Mouse (Mus musculus) kidney, postnatal 14 days (tissue): ENCODE results near the gene Eid1.

Experiments
- DNase-seq: peaks from one replicate; pipeline ENCODE4 v3.0.0; 2022; ENCODE audit warnings: mixed read lengths

Gene Eid1

GRCm38 (mm10) chr2:125670846-125671245 lies 2.0 kb upstream of the Eid1 start:
- DNase-seq = no peak

- DNase-seq = no peak
Observed at GRCm38 (mm10) chr2:125672568-125672956, 333 bp upstream of the Eid1 start.

- no peak for DNase-seq
Observed at GRCm38 (mm10) chr2:125681811-125682210, 8.9 kb downstream of the Eid1 start.

- DNase-seq = no peak
Observed at GRCm38 (mm10) chr2:125683895-125684294, 11.0 kb downstream of the Eid1 start.

DNA sequence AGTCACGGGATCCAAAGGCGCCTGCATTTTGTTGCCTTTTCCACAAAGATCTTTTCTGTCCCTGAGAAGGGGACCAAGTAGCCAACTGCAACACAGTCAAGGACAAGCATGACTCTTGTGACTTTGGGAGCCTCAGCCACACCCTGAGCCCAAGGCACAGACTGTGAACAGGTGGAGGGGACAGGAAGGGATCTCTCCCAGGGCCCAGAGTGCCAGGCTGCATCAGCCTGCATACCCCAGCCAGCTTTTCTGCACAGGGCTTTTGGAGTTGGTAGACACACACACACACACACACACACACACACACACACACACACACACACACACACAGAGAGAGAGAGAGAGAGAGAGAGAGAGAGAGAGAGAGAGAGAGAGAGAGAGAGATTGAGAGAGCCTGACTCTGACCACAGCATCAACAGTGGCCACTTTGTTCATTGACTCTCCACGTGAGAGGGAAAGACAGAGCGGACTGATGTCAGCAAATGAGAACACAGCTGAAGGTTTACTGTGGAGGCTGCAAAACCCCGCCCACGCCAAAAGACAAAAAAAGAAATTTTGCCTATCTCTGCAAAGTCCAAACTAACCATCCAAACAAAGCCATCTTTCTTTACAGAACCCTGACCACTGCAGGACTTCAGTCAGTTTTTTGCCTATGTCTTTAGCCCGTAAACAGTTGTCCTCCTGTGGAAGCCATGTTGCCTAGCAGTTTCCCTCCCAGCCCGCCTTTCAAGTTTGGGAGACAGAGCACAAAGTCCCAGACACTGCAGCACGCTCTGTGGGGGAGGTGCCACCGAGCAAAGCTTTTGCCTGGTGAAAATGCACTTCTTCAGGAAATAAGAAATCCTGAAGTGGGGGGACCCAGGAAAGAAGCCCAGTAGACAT lies 11.9 kb downstream of the Eid1 start:
- DNase-seq = no peak

- DNase-seq = no peak
Observed at GRCm38 (mm10) chr2:125685441-125686150, 12.7 kb downstream of the Eid1 start.

DNA sequence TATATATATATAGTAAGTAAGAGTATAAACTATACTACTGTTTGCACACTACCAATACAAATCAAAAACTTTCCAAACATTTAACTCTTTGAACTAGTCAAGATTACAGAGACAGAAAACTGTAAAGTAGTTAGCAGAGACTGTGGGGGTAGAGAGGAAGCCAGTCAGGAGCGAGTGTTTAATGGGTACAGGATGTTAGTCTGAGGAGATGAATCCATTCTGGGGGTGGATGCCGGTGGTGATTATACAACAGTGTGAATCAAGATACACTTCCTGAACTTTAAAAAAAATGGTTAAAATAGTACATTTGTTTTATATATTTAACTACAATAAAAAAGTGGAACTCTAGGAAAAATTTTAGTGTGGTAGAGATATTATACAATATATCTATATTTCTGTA lies 19.1 kb downstream of the Eid1 start:
- DNase-seq = no peak

DNA sequence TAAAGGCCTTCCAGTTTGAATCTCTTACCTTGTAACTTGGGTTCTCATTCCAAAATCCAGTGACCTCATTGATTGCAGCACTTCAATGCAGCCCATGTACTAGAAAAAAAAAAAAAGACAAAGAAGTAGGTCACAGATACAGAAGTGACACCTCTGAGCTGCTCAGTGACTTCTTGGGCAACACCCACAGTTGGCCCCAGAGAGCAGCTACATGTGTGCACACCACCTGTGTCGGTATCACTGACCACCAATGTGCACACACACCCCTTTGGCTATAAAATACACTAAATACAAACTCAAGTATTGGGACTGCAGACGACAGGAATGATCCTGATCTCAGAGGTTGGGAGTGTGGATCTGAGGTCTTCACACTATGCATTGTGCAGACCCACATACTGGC lies 21.9 kb downstream of the Eid1 start:
- DNase-seq = no peak

DNA sequence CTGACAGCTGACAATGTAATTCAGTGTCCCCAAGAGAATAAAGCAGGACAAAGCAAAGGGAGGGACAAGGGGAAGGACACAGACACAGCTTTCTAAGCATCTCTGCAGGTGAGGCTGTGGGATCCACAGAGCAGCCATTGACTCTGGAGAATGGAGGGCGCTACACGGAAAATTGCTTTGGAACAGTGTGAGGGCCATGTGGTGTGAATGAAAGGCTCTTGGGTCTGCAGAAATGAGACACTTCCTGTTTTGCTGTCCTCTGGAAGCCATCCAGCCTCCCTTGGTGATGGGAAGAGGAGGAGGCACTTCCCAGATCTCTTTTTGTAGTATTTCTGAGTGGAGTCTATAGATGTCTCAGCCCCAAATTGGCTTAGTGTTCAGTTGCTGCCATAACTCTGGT lies 23.3 kb downstream of the Eid1 start:
- DNase-seq = peak; percentile 65

DNA sequence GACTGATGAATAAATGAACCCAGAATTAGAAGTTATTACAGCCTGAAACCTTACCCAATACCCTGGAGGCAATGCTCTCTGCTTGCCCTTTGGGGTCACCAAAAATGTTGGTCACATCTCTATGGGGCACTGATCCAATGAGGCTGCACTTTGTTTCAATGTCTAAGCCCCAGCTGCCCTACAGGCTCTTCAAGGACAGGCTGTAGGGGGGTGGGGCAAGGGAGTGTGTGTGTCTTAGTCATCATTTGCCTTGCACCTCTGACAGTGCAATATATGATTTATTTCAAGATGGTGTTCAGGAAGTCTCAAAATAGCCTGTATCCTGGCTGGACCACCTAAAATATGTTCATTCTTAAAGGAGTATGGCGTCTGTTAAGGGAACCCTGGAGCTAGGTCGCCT lies 28.7 kb downstream of the Eid1 start:
- no peak for DNase-seq

DNA sequence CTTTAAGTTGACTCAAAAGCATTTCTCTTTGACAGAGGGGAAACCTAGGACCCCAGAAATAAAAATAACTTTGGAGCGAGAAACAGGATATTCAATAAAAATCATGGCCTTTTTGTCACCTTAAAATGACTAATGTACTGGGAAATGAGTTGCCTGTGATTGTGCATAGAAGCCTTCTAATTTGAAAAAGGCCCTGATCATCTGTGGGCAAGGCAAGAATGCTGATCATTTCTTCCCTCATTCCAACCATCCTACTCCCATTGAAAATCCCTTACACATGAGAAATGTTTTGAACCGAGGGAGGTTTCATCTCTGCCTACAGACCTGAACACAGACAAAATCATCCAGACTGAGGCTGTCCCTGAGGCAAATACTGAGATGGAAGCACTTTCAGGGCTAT lies 30.0 kb downstream of the Eid1 start:
- DNase-seq = no peak

DNA sequence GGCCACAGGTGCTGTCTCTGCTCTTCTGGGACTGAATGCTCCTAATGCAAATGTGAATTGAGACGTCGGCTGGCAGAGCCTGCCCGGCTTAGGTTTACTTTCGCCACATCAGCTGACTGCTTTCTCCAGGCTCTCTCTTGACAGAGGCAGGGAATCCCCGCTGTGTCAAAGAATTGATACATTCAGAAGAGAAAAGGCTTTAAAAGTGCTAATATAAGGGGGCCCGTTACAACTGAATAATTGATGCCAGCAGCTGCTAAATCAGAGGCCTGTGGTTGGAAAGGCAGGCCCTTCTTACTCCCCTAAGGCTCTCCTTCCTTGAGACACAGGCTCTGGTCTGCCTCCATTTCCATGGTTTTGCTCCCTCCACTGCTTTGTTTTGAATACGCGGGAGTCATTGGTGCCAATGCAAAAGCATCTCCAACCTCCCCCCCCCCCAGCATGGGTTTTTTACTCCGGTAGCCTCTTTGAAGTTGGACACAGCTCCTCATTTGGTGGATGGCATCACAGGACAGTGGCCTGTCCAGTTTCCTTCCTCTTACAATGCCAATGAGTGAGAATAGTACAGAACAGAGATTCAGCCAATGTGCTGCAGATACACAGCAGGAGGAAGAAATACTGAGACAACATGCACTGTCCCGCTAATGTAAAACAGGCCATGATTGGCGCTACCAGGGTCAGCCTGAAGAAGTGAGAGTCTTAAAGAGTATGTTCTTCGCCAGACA lies 32.2 kb downstream of the Eid1 start:
- DNase-seq = no peak

DNA sequence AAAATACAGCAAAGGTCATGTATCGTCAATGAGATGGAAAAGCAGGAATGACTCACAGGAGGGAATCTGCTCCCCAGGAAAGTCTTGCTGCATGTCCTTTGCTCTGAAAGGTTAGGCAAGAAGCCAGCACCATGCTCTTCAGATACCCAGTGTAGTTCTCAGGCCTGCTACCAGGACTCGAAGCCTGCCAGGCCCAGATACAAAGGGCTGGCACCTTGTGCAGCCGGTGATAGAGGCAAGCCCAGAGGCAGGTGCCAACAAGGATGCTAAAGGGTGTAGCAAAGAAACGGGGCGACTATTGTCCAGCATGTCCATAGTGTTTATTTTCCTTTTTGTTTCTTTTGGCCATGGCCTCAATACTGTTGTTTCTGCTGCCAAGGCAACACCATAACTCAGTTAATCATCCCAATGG lies 33.6 kb downstream of the Eid1 start:
- DNase-seq = no peak

- no peak for DNase-seq
Observed at GRCm38 (mm10) chr2:125716599-125716998, 43.7 kb downstream of the Eid1 start.

DNA sequence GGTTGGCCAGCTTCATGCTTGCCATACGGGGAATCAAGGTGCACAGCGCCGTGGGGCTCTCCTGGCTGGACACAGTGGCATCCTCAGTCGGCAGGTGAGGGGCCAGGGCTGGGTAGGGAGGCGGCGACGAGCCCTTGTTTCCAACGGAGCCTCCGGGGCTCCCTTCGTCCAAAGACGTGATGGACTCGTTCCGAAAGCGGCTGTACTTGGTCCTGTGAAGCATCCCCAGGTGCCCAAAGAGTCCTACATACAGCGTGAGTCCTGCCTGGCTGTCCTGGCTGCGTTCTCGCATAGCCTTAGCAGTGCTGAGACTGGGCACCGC lies 50.2 kb downstream of the Eid1 start:
- no peak for DNase-seq

- DNase-seq = peak; percentile 71
Observed at GRCm38 (mm10) chr2:125723408-125724085, 50.7 kb downstream of the Eid1 start.

DNA sequence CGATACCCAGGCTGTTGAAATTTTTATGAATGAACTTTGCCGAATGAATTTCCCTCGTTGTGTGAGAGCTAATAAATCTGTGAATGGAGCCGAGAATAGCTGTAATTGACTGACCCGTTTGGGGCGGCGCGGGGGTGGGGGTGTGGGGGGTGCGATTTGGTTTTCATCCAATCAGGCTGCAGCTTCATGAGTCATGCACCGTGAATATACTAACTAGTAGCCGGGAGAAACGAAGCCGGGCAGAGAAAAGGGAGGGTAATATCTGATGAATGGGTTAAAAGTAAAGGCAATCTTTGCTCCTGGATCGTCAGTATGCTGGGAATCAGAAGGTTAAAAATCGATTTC lies 51.2 kb downstream of the Eid1 start, which contains the start of gene Shc4:
Shc4 (minus strand) TSS at position 63 of the 345 bp plus-strand sequence.
- peak; percentile 26 for DNase-seq
